Mouse (Mus musculus) brain, embryonic 18.5 days (tissue): Measurements from ENCODE around the gene Opa3.
A peak's percentile ranks its signal among the peaks of the same experiment; 100 is the strongest.

ENCODE experiments used
- DNase-seq: peaks from one replicate; pipeline ENCODE4 v3.0.0-alpha.2; 2012; ENCODE audit warnings: low read depth, low spot score

Gene Opa3

GRCm38 (mm10) chr7:19246855-19247254 lies 18.7 kb downstream of the Opa3 start:
- no peak for DNase-seq

- DNase-seq, result no peak
Measured at GRCm38 (mm10) chr7:19247511-19247910, 19.4 kb downstream of the Opa3 start.

- DNase-seq, result no peak
Measured at GRCm38 (mm10) chr7:19252078-19252477, 23.9 kb downstream of the Opa3 start.

GRCm38 (mm10) chr7:19253437-19253836 lies 25.3 kb downstream of the Opa3 start:
- no peak for DNase-seq

- DNase-seq, result no peak
Measured at GRCm38 (mm10) chr7:19255395-19255794, 27.3 kb downstream of the Opa3 start.

GRCm38 (mm10) chr7:19256567-19256966 lies 28.4 kb downstream of the Opa3 start:
- no peak for DNase-seq

GRCm38 (mm10) chr7:19257390-19258022 lies 29.4 kb downstream of the Opa3 start:
- no peak for DNase-seq

GRCm38 (mm10) chr7:19258336-19258735 lies 30.2 kb downstream of the Opa3 start:
- no peak for DNase-seq

- no peak for DNase-seq
Measured at GRCm38 (mm10) chr7:19265147-19265546, 37.0 kb downstream of the Opa3 start.

GRCm38 (mm10) chr7:19265928-19266822 lies 38.0 kb downstream of the Opa3 start:
- DNase-seq, result no peak

GRCm38 (mm10) chr7:19267051-19267450 lies 38.9 kb downstream of the Opa3 start:
- DNase-seq, result no peak

- DNase-seq, result no peak
Measured at GRCm38 (mm10) chr7:19268993-19269681, 41.0 kb downstream of the Opa3 start.

GRCm38 (mm10) chr7:19269721-19270441 lies 41.7 kb downstream of the Opa3 start:
- no peak for DNase-seq

- no peak for DNase-seq
Measured at GRCm38 (mm10) chr7:19270509-19271237, 42.5 kb downstream of the Opa3 start.

GRCm38 (mm10) chr7:19271238-19272172 lies 43.4 kb downstream of the Opa3 start, which contains the start of gene Vasp:
Gene Vasp, minus strand, starts transcription at chr7:19271817.
- peak; percentile 83 for DNase-seq

GRCm38 (mm10) chr7:19272173-19272764 lies 44.1 kb downstream of the Opa3 start:
- no peak for DNase-seq

- DNase-seq, result no peak
Measured at GRCm38 (mm10) chr7:19276253-19276652, 48.1 kb downstream of the Opa3 start.

- DNase-seq, result no peak
Measured at GRCm38 (mm10) chr7:19279052-19279451, 50.9 kb downstream of the Opa3 start.

GRCm38 (mm10) chr7:19279581-19280114 lies 51.5 kb downstream of the Opa3 start, which contains the start of gene Ppm1n:
Gene Ppm1n, minus strand, starts transcription at chr7:19280064.
- DNase-seq, result no peak
